Mouse (Mus musculus): ENCODE results near the gene Dnal1. TPM values are rescaled to one million over a fixed set of nuclear protein-coding genes. Genes with fewer than 3 reads are reported as not detected.

Gene Dnal1
- polyA plus RNA-seq, 1 experiment = not detected

DNA sequence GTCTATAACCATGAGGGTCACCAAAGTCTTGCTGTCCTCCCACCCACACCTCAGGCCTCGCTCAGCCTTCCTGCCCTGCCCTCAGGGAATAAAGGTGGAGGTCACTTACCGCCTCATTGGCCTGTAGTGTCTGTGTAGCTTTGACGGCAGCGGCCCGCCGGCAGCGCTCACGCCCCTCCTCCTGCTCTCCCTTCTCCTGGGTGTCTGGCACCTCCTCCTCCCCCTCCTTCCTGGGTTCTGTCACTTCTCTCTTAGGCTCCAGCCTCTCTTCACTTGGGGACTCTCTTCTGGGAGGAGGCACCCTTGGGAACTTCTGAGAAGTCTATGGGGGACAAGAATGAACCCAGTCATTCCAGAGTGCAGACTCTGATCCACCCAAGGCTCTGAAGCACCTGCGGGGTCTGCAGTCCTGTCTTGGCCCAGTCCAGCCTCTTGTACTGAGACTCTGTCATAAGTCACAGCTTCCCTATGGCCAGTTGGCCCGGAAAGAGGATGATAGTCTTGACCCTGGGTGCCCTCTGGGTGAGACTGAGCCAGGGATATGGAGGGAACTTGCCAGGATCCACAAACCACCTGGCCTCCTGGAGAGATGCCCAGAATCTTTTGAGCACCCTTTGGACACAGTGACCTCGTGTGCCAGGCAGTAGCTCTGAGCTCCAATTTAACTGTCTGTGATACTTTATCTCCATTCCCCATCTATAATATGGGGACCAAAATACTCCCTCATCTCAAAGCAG, 40.8 kb downstream of the Dnal1 start:
- peaks cover 52% of the 10 kb centered on the region for H3K4me1 ChIP-seq (ENCODE audit: control insufficient read depth)
- TF ChIP-seq TAL1 (IDR thresholded peaks at IDR 0.05; ENCODE audit: low read length) = no peak
- peak; percentile 53; the same call in 1 of the 2 replicates for TF ChIP-seq GATA1 (IDR thresholded peaks at IDR 0.05; ENCODE audit: low read length)
- H3K9me3 ChIP-seq (ENCODE audit: control insufficient read depth, low read length) = no peaks in the 10 kb centered on the region

DNA sequence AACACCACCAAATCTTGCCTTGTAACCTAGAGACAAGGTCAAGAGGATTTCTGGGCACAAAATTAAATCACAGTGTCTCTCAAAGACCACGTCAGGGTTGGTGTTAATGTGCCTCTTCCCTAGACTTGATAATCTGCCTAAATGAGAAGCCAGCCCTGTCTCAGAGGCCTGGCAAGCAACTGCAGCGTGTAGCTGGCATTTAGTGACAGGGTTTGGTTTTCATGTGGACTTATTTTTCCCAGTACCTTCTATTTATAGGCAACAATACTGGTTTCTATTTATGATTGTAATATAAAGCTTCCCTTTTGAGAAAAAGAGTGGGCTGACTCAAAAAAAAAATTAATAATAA, 41.3 kb downstream of the Dnal1 start:
- Histone ChIP-seq H3K9me3 (ENCODE audit: control insufficient read depth, low read length) (no peaks in the 10 kb centered on the region), H3K27me3 (ENCODE audit: control insufficient read depth) (no peaks in the 10 kb centered on the region), H3K4me1 (ENCODE audit: control insufficient read depth) (peaks cover 52% of the 10 kb centered on the region), H3K36me3 (ENCODE audit: control insufficient read depth) (peaks cover 98% of the 10 kb centered on the region), H3K4me3 (replicated peaks) (no peak overlapping the region)
- TF ChIP-seq TAL1 (IDR thresholded peaks at IDR 0.05; ENCODE audit: low read length) = no peak
- TF ChIP-seq GATA1 (IDR thresholded peaks at IDR 0.05; ENCODE audit: low read length) = no peak

More for the DNA sequence above, 40.8 kb downstream of the Dnal1 start:
- Histone ChIP-seq H3K36me3 (ENCODE audit: control insufficient read depth) (peaks cover 98% of the 10 kb centered on the region), H3K27me3 (ENCODE audit: control insufficient read depth) (no peaks in the 10 kb centered on the region), H3K4me3 (replicated peaks) (no peak overlapping the region)

DNA sequence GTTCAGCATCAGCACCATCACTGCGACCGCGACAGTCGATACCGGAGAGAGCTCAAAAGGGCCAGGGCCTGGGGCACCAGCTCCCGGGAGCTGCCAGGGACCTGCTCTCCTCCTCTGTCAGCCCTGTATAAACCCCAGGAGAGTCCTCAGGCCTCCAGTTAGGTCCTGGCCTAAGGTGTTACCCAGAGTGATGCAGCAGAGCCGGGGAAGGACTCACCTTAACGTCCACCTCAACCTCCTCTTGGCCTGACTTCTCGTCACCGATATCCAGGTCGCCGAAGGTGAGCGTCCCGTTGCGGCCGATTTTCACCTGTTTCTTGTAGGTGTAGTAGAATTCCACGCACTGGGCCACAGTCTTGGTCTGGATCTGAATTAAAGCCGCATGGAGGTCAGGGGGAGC, 42.0 kb downstream of the Dnal1 start:
- H3K36me3 ChIP-seq (ENCODE audit: control insufficient read depth) = peaks cover 100% of the 10 kb centered on the region
- H3K9me3 ChIP-seq (ENCODE audit: control insufficient read depth, low read length) = no peaks in the 10 kb centered on the region
- peaks cover 52% of the 10 kb centered on the region for H3K4me1 ChIP-seq (ENCODE audit: control insufficient read depth)
- no peaks in the 10 kb centered on the region for H3K27me3 ChIP-seq (ENCODE audit: control insufficient read depth)
- H3K4me3 ChIP-seq (replicated peaks) = no peak overlapping the region
- no peak for TF ChIP-seq GATA1 (IDR thresholded peaks at IDR 0.05; ENCODE audit: low read length)
- TF ChIP-seq TAL1 (IDR thresholded peaks at IDR 0.05; ENCODE audit: low read length) = no peak

DNA sequence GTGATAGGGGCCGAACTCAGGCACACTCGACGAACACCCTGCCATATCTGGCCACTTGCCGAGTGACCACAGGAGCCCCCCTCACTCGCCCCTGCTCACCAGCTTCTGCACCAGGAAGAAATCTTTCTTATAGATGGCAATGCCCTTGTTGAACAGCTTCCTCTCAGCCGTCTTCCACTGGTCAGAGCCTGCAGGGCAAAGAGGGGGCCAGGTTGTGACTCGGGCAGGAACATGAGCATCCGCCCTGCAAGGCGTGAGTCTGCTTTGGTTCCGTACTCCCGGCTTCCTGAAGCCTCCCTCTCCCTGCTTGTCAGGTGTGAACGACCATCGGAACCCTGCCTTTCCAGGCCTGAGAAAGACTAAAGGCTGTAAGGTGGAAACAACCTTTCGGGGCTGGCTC, 44.0 kb downstream of the Dnal1 start:
- H3K4me3 ChIP-seq (replicated peaks) = no peak overlapping the region
- peaks cover 99% of the 10 kb centered on the region for H3K36me3 ChIP-seq (ENCODE audit: control insufficient read depth)
- TF ChIP-seq TAL1 (IDR thresholded peaks at IDR 0.05; ENCODE audit: low read length) = no peak
- TF ChIP-seq GATA1 (IDR thresholded peaks at IDR 0.05; ENCODE audit: low read length) = no peak
- H3K9me3 ChIP-seq (ENCODE audit: control insufficient read depth, low read length) = no peaks in the 10 kb centered on the region
- peaks cover 49% of the 10 kb centered on the region for H3K4me1 ChIP-seq (ENCODE audit: control insufficient read depth)
- no peaks in the 10 kb centered on the region for H3K27me3 ChIP-seq (ENCODE audit: control insufficient read depth)

DNA sequence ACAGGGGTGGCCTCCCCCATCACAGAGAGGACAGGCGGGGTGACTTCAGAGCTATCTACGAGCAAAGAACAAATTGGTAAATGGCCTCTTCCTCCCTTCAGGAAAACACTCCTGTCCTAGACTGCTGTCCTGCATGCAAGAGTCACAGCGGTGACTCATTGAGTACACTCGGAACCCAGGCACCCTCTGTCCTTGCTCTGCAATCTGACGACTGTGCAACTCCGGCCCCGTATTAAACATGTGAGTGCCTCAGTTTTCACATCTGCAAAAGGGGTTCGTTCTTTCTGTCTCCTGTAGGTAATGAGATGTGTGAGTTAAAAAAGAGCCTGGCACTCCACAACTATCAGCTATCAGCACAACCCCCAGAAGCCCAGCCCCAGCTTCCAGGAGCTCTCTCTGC, 46.3 kb downstream of the Dnal1 start:
- peaks cover 48% of the 10 kb centered on the region for H3K4me1 ChIP-seq (ENCODE audit: control insufficient read depth)
- TF ChIP-seq GATA1 (IDR thresholded peaks at IDR 0.05; ENCODE audit: low read length) = no peak
- no peak for TF ChIP-seq TAL1 (IDR thresholded peaks at IDR 0.05; ENCODE audit: low read length)
- no peaks in the 10 kb centered on the region for H3K9me3 ChIP-seq (ENCODE audit: control insufficient read depth, low read length)

DNA sequence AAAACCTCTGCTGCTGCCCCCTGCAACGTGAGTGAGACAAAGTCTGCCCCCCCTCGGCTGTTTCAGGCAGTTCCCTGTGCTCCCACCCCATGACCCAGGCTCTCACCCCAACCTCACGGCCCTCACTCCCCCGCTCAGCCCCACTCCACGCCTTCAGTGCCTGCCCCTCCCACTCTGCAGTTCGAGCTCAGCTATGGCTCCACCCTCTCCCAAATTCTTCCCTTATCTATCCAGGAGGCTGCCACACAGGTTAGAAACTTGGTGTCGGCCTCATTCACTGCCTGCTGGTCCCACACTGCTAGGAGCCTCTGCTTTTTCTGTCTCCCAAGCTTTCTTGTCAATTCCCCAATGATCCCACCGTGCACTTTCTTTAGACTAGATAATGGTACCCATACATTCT, 47.0 kb downstream of the Dnal1 start:
- no peak for TF ChIP-seq TAL1 (IDR thresholded peaks at IDR 0.05; ENCODE audit: low read length)
- TF ChIP-seq GATA1 (IDR thresholded peaks at IDR 0.05; ENCODE audit: low read length) = peak; percentile 65
- H3K27me3 ChIP-seq (ENCODE audit: control insufficient read depth) = no peaks in the 10 kb centered on the region
- no peaks in the 10 kb centered on the region for H3K9me3 ChIP-seq (ENCODE audit: control insufficient read depth, low read length)
- H3K4me3 ChIP-seq (replicated peaks) = peak overlapping the region; percentile 14
- H3K4me1 ChIP-seq (ENCODE audit: control insufficient read depth) = peaks cover 52% of the 10 kb centered on the region
- H3K36me3 ChIP-seq (ENCODE audit: control insufficient read depth) = peaks cover 99% of the 10 kb centered on the region

More for the DNA sequence above, 46.3 kb downstream of the Dnal1 start:
- H3K36me3 ChIP-seq (ENCODE audit: control insufficient read depth) = peaks cover 99% of the 10 kb centered on the region
- no peaks in the 10 kb centered on the region for H3K27me3 ChIP-seq (ENCODE audit: control insufficient read depth)
- H3K4me3 ChIP-seq (replicated peaks) = no peak overlapping the region

DNA sequence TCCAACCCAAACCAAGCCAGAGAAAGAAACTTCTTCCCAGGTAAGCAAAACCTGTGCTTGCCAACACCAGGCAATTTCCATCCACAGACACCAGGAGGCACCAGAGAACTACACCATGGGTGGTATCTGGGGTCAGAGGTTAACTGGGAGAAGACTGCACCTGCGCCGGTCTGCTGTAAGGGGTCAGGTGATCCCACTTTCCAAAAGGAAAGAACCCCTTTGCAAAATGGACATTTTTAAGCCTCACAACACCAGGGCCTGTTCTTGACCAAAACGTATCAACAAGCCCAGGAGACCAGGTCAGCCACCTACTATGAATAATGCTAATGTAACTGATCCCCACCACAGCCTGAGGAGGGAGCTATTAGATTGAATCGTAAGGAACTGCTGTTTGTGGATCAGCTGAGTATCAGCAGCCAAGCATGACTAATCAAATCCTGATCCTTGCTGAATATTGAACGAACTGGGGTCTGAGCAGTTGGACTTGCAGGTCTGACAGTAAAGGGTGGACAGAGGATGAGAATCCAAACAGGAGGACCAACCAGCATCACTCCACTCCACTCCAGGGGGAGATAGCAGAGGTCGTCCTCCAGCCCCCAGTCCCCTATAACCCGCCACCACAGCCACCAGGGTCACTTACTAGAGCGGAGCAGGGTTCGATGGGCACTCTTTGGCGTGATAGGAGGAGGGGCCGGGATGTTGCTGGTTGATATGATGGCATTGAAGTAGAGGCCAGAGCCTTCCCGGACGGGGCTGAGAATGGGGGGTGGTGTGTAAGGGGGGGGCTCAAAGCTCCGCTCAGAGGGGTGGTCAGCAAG, 47.7 kb downstream of the Dnal1 start:
- Histone ChIP-seq H3K36me3 (ENCODE audit: control insufficient read depth) (peaks cover 99% of the 10 kb centered on the region), H3K4me3 (replicated peaks) (peak overlapping the region; percentile 14)

DNA sequence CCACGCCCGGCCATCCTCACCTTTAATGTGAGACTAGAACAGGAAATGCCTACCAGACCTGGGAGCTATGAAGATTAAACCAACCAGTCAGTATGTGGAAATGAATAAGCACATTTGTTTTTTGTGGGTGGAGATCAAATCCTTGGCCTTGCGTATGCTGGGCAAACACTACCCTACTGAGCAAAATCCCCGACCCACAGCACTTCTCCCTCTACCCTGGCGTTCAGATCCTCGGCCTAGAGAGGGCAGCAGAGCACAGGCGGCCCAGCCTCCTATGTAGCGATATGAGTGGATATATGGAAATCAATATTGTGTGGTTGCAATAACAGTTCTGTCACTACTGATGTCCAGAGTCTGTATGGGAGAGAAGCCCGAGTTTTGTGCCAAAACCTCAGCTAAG, 49.0 kb downstream of the Dnal1 start:
- TF ChIP-seq GATA1 (IDR thresholded peaks at IDR 0.05; ENCODE audit: low read length) (no peak), TAL1 (IDR thresholded peaks at IDR 0.05; ENCODE audit: low read length) (no peak)
- H3K9me3 ChIP-seq (ENCODE audit: control insufficient read depth, low read length) = no peaks in the 10 kb centered on the region
- H3K4me1 ChIP-seq (ENCODE audit: control insufficient read depth) = peaks cover 63% of the 10 kb centered on the region
- H3K4me3 ChIP-seq (replicated peaks) = no peak overlapping the region
- H3K27me3 ChIP-seq (ENCODE audit: control insufficient read depth) = no peaks in the 10 kb centered on the region
- peaks cover 97% of the 10 kb centered on the region for H3K36me3 ChIP-seq (ENCODE audit: control insufficient read depth)

More for the DNA sequence above, 47.7 kb downstream of the Dnal1 start:
- no peaks in the 10 kb centered on the region for H3K27me3 ChIP-seq (ENCODE audit: control insufficient read depth)
- TF ChIP-seq TAL1 (IDR thresholded peaks at IDR 0.05; ENCODE audit: low read length) = no peak
- TF ChIP-seq GATA1 (IDR thresholded peaks at IDR 0.05; ENCODE audit: low read length) = no peak
- peaks cover 57% of the 10 kb centered on the region for H3K4me1 ChIP-seq (ENCODE audit: control insufficient read depth)
- no peaks in the 10 kb centered on the region for H3K9me3 ChIP-seq (ENCODE audit: control insufficient read depth, low read length)

DNA sequence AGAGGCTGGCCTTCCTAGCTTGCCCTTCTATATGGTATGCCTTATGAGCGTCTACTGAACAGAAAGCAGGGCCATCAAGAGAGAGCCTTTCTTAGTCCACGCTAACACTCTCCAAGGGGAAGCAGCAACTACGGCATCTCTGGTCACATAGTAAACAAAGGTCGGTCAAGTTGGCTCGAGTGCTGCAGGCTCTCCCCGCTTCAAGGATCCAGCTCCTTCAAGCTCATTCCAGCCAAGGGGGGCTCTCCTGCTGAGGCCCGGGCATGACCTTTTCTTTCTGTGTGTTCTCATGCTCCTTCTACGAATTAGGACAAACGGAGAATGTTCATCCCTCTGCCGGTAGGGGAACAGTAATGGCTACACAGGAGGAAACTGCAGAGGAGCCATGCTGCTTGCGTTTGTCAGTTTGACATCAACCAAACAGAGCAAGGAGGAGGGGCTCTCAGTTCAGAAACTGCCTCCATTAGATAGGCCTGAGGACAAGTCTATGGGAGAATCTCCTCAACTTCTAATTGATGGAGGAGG, 49.5 kb downstream of the Dnal1 start:
- H3K27me3 ChIP-seq (ENCODE audit: control insufficient read depth) = no peaks in the 10 kb centered on the region
- H3K4me1 ChIP-seq (ENCODE audit: control insufficient read depth) = peaks cover 67% of the 10 kb centered on the region
- H3K4me3 ChIP-seq (replicated peaks) = no peak overlapping the region
- peaks cover 97% of the 10 kb centered on the region for H3K36me3 ChIP-seq (ENCODE audit: control insufficient read depth)
- no peaks in the 10 kb centered on the region for H3K9me3 ChIP-seq (ENCODE audit: control insufficient read depth, low read length)
- TF ChIP-seq GATA1 (IDR thresholded peaks at IDR 0.05; ENCODE audit: low read length) (no peak), TAL1 (IDR thresholded peaks at IDR 0.05; ENCODE audit: low read length) (no peak)

Measured in erythroblast, embryonic 14.5 days (primary cell).